Comparison of ENCODE assay signal across 8 mouse cellular contexts in the genomic region with DNA sequence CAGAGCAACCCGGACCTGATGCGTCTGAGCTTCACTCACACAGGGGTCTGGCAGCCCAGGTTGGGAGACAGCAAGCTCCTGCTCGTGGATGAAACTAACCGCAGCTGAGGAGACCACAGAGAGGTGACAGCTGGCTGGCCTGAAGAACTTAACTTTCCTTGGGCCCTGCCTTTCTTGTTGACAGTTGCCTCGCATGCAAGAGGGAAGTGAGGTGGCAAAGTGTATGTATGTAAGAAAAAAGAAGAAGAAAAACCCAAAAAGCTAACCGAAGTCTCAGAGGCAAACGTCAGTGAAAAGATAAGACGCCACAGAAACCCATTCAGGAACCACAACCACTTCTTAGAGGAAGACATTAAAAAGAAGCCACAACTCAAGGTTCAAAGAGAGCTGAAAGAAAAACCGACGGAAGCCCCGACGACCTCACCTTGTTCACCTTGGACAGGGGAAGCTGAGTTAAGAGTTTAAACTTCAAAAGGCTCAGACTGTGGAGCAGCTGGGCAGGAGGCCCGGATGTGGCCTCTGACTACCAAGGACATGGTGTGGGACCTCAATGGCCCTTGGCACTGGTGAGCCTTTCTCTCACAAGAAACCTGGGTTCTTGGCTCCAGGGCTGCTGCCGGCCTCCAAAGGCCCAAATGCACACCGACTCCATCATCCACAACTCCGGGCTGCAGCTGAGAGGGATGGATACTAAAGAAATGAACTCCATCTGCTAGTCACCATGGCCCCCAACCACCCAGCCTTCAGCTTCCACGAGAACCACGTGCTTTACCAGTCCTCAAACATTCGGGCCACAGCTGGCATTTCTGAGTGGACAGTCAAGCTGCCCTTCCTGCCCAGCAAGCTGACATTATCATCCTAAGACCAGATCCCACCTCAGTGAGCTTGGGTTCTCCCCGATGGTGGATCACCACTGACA. TPM values are rescaled to one million over a fixed set of nuclear protein-coding genes. Genes with fewer than 3 reads are reported as not detected.
DNase-seq lines count a peak whose midpoint lies in the region; ATAC-seq and TF ChIP-seq lines count a peak whose summit lies in the region.

No protein-coding gene starts in this region.

- DNase-seq in liver, adult 2 months (ENCODE audit: extremely low read depth, low read depth, low spot score): peak; percentile 75
- DNase-seq in liver: no peak
- peak; percentile 34 for DNase-seq in induced T-regulatory cell, adult 2 months (ENCODE audit: low read depth)
- peak; percentile 88 for DNase-seq in midbrain, embryonic 11.5 days (ENCODE audit: low spot score, missing footprints)
- no peak for DNase-seq in layer of hippocampus, postnatal 25 days (ENCODE audit: extremely low spot score in 1 of 2, low spot score in 1 of 2)

- no peaks in the 10 kb centered on the region for H3K36me3 ChIP-seq in liver, adult 2 months (ENCODE audit: control insufficient read depth, insufficient read depth, low read length)
- H3K36me3 ChIP-seq in midbrain, embryonic 11.5 days (ENCODE audit: control insufficient read depth, insufficient read depth, low read length): no peaks in the 10 kb centered on the region

- TF ChIP-seq CTCF in liver, adult 2 months (IDR thresholded peaks at IDR 0.05; ENCODE audit: low read depth, low read length): no peak
- no peak for TF ChIP-seq CTCF in cortical plate, adult 2 months (IDR thresholded peaks at IDR 0.05; ENCODE audit: extremely low read depth, insufficient read depth, low read length)

- no peak for ATAC-seq in midbrain, embryonic 11.5 days (ENCODE audit: low FRiP score)
- ATAC-seq in frontal cortex, adult (ENCODE audit: low TSS enrichment): no peak
- no peak for ATAC-seq in erythroblast, adult 5-6 weeks (replicated peaks; ENCODE audit: low FRiP score, poor library complexity, severe bottlenecking)

- H3K27me3 ChIP-seq in liver, adult 2 months (ENCODE audit: control insufficient read depth, insufficient read depth, low read length): no peaks in the 10 kb centered on the region
- no peaks in the 10 kb centered on the region for H3K27me3 ChIP-seq in midbrain, embryonic 11.5 days (ENCODE audit: control insufficient read depth, insufficient read depth, low read length)

- H3K79me2 ChIP-seq in liver, adult 2 months (ENCODE audit: control insufficient read depth, insufficient read depth, low read length): peaks cover 50% of the 10 kb centered on the region

- H3K9ac ChIP-seq in liver, adult 2 months (ENCODE audit: low read depth, low read length): peak overlapping the region; percentile 86
- peak overlapping the region; percentile 84 for H3K9ac ChIP-seq in midbrain, embryonic 11.5 days (ENCODE audit: low read length)

- peak overlapping the region; percentile 58 for H3K27ac ChIP-seq in liver, adult 2 months (replicated peaks; ENCODE audit: insufficient read depth, low read depth, low read length)
- H3K27ac ChIP-seq in cortical plate, adult 2 months (ENCODE audit: insufficient read depth, low read length): no peak overlapping the region
- H3K27ac ChIP-seq in midbrain, embryonic 11.5 days (ENCODE audit: low read depth, low read length): no peak overlapping the region

- peaks cover 43% of the 10 kb centered on the region for H3K4me1 ChIP-seq in liver, adult 2 months (ENCODE audit: control insufficient read depth, insufficient read depth, low read length)
- H3K4me1 ChIP-seq in cortical plate, adult 2 months (ENCODE audit: control insufficient read depth, insufficient read depth, low read length): peaks cover 16% of the 10 kb centered on the region
- H3K4me1 ChIP-seq in midbrain, embryonic 11.5 days (ENCODE audit: control insufficient read depth, insufficient read depth, low read length): peaks cover 41% of the 10 kb centered on the region

- TF ChIP-seq POLR2A in liver, adult 2 months (IDR thresholded peaks at IDR 0.05; ENCODE audit: extremely low read depth, insufficient read depth, low read length): no peak
- no peak for TF ChIP-seq POLR2A in cortical plate, adult 2 months (IDR thresholded peaks at IDR 0.05; ENCODE audit: extremely low read depth, insufficient read depth, low read length)

- 38% methylated on average over 20 of the region's 20 CpGs for WGBS in liver, adult 2 months
- 76% methylated on average over 20 of the region's 20 CpGs for WGBS in midbrain, embryonic 11.5 days

- peak overlapping the region; percentile 66 for H3K4me3 ChIP-seq in liver, adult 2 months (ENCODE audit: insufficient read depth, low read depth, low read length)
- peak overlapping the region; percentile 100 for H3K4me3 ChIP-seq in cortical plate, adult 2 months (ENCODE audit: insufficient read depth, low read length)
- H3K4me3 ChIP-seq in midbrain, embryonic 11.5 days (ENCODE audit: low read depth, low read length): peak overlapping the region; percentile 90

- peak overlapping the region; percentile 99 for H3K4me2 ChIP-seq in midbrain, embryonic 11.5 days

- H3K9me3 ChIP-seq in midbrain, embryonic 11.5 days (ENCODE audit: control insufficient read depth, low read length): no peaks in the 10 kb centered on the region

RNA-seq across cellular contexts. Expression of a gene that starts 2.1 kb away (rescaled TPM):
- total RNA-seq in liver, adult 2 months (2014; rRNA removed): 9.2 and 14.8 TPM in 2 replicates
- 13.0 and 15.6 TPM in 2 replicates for polyA plus RNA-seq in liver, adult 2 months (2012; rRNA removed)
- polyA plus RNA-seq in cortical plate, adult 2 months (2012; rRNA removed): 34.3 and 36.3 TPM in 2 replicates
- 20.7 and 22.7 TPM in 2 replicates for polyA plus RNA-seq in midbrain, embryonic 11.5 days (2014; fragmentation: Nextera tagmentation; extraction: Ambion mirVana)
- 10 to 100 TPM; 79.7 to 88.2 TPM for total RNA-seq in layer of hippocampus, postnatal 25 days (2021)
- total RNA-seq in erythroblast, adult 5-6 weeks (2015; ENCODE audit: low replicate concordance): not detected in 2 replicates
- total RNA-seq in erythroblast, adult 5-6 weeks (2017; ENCODE audit: low replicate concordance): 0.14 TPM in 1 of 2 replicates, not detected in the other

Comparison
In these comparisons a context has a peak if more than half of its experiments do, and no peak if none do; other contexts are left out.
1. DNase-seq: peak in liver, adult 2 months (single experiment), induced T-regulatory cell, adult 2 months (single experiment) and midbrain, embryonic 11.5 days (single experiment); none in liver (single experiment) and layer of hippocampus, postnatal 25 days (0 of 2).
2. Peak in every context shown above with its lines, with median percentiles within 50 percentile points of each other: H3K4me3 ChIP-seq.